8 mouse cellular contexts compared by ENCODE assay signal in the genomic region with DNA sequence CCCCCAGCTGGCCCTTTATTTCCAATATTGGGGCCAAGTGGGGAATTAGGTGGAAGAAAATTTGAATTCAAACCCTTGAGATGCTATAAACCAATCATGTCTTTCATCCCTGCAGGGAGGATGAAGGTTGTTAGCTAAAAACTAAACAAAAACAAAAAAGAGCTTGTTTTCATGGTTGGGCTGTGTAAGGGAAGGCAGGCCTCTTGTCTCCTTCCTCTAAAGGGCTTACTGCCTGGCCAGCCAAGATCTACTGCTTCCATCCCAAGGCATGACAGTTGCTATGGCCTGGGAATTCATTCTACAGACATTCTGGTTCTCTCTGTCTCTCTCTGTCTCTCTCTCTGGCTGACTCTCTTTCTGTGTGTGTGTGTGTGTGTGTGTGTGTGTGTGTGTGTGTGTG. TPM values are rescaled to one million over a fixed set of nuclear protein-coding genes. Genes with fewer than 3 reads are reported as not detected.
DNase-seq lines count a peak whose midpoint lies in the region; ATAC-seq and TF ChIP-seq lines count a peak whose summit lies in the region.

No protein-coding gene starts in this region.

- H3K4me2 ChIP-seq in forebrain, postnatal 0 days (ENCODE audit: low read depth) = peak overlapping the region; percentile 62
- peak overlapping the region; percentile 82 for H3K4me2 ChIP-seq in liver, embryonic 16.5 days (ENCODE audit: low read depth, low read length)

- H3K27ac ChIP-seq in forebrain, postnatal 0 days (ENCODE audit: low read depth, low read length) = peak overlapping the region; percentile 97
- no peak overlapping the region for H3K27ac ChIP-seq in liver, embryonic 16.5 days (ENCODE audit: low read length)

- no peak for ATAC-seq in erythroblast, adult 5-6 weeks (replicated peaks; ENCODE audit: low FRiP score, poor library complexity, severe bottlenecking)
- ATAC-seq in forebrain, postnatal 0 days = no peak
- no peak for ATAC-seq in liver, embryonic 16.5 days (ENCODE audit: low read depth)

- peaks cover 64% of the 10 kb centered on the region for H3K4me1 ChIP-seq in erythroblast, embryonic 14.5 days (ENCODE audit: control insufficient read depth)
- H3K4me1 ChIP-seq in forebrain, postnatal 0 days (ENCODE audit: insufficient read depth) = peaks cover 13% of the 10 kb centered on the region; the same call in 1 of the 2 replicates
- peaks cover 33% of the 10 kb centered on the region for H3K4me1 ChIP-seq in liver, embryonic 16.5 days (ENCODE audit: control insufficient read depth, low read depth, low read length)

- no peaks in the 10 kb centered on the region for H3K9me3 ChIP-seq in erythroblast, embryonic 14.5 days (ENCODE audit: control insufficient read depth, low read length)
- H3K9me3 ChIP-seq in forebrain, postnatal 0 days (ENCODE audit: low read length) = no peaks in the 10 kb centered on the region
- no peaks in the 10 kb centered on the region for H3K9me3 ChIP-seq in liver, embryonic 16.5 days (replicated peaks; ENCODE audit: control insufficient read depth, low read length)

- H3K27me3 ChIP-seq in erythroblast, embryonic 14.5 days (ENCODE audit: control insufficient read depth) = peaks cover 10% of the 10 kb centered on the region
- H3K27me3 ChIP-seq in forebrain, postnatal 0 days (ENCODE audit: insufficient read depth, low read length) = no peaks in the 10 kb centered on the region
- 0 out of 2 replicates have a peak, but pooled peaks cover 2% of the 10 kb centered on the region for H3K27me3 ChIP-seq in liver, embryonic 16.5 days (ENCODE audit: control insufficient read depth, insufficient read depth, low read depth, low read length)

- peak overlapping the region; percentile 99 for H3K9ac ChIP-seq in forebrain, postnatal 0 days
- H3K9ac ChIP-seq in liver, embryonic 16.5 days (ENCODE audit: low read depth, low read length) = peak overlapping the region; percentile 93

- TF ChIP-seq CTCF in forebrain, postnatal 0 days (IDR thresholded peaks at IDR 0.05; ENCODE audit: low read depth) = no peak

- H3K4me3 ChIP-seq in erythroblast, embryonic 14.5 days (replicated peaks) = peak overlapping the region; percentile 98
- H3K4me3 ChIP-seq in forebrain, postnatal 0 days (ENCODE audit: low read depth, low read length) = peak overlapping the region; percentile 96
- peak overlapping the region; percentile 89 for H3K4me3 ChIP-seq in liver, embryonic 16.5 days (ENCODE audit: low read depth, low read length)

- H3K36me3 ChIP-seq in erythroblast, embryonic 14.5 days (ENCODE audit: control insufficient read depth) = peaks cover 53% of the 10 kb centered on the region
- H3K36me3 ChIP-seq in forebrain, postnatal 0 days (ENCODE audit: insufficient read depth) = peaks cover 8% of the 10 kb centered on the region
- peaks cover 10% of the 10 kb centered on the region for H3K36me3 ChIP-seq in liver, embryonic 16.5 days (ENCODE audit: control insufficient read depth, insufficient read depth)

- peak; percentile 24 for DNase-seq in 416B (ENCODE audit: low read depth)
- DNase-seq in forebrain, postnatal 0 days = no peak
- no peak for DNase-seq in ovary, postnatal 14 days (ENCODE audit: low spot score)
- no peak for DNase-seq in right cerebral cortex, postnatal 36 days (ENCODE audit: low spot score in 2 of 2)
- no peak for DNase-seq in c-Kit-positive CD71-positive TER-119-positive erythroid progenitor cells, embryonic 14.5 days (ENCODE audit: low spot score)

RNA-seq across cellular contexts. Expression of a gene that starts 1.7 kb away (rescaled TPM):
- polyA plus RNA-seq in erythroblast, embryonic 14.5 days (2012) = 4.9 and 5.3 TPM in 2 replicates
- total RNA-seq in erythroblast, adult 5-6 weeks (2015; ENCODE audit: low replicate concordance) = 21.1 and 27.8 TPM in 2 replicates
- 17.6 and 24.6 TPM in 2 replicates for total RNA-seq in erythroblast, adult 5-6 weeks (2017; ENCODE audit: low replicate concordance)
- 50.8 and 71.4 TPM in 2 replicates for total RNA-seq in forebrain, postnatal 0 days (2014; rRNA removed)
- polyA plus RNA-seq in forebrain, postnatal 0 days (2015; fragmentation: Nextera tagmentation; extraction: Ambion mirVana) = 58.9 and 73.7 TPM in 2 replicates
- 21.0 and 21.3 TPM in 2 replicates for polyA plus RNA-seq in liver, embryonic 16.5 days (2015; fragmentation: Nextera tagmentation; extraction: Ambion mirVana)
